Mouse (Mus musculus): ENCODE data around the gene Ccdc183. TPM values are rescaled to one million over a fixed set of nuclear protein-coding genes. Genes with fewer than 3 reads are reported as not detected.

The Ccdc183 gene
- polyA plus RNA-seq, 1 experiment from 2014 or later, result 0.18 TPM

- Histone ChIP-seq H3K4me1 (ENCODE audit: control insufficient read depth, insufficient read depth, low read length) (peaks cover 21% of the 10 kb centered on the region), H3K27ac (ENCODE audit: low read length) (no peak overlapping the region), H3K9me3 (ENCODE audit: control insufficient read depth, low read length) (no peaks in the 10 kb centered on the region), H3K4me3 (ENCODE audit: low read length) (no peak overlapping the region), H3K4me2 (ENCODE audit: low read depth, low read length) (no peak overlapping the region), H3K27me3 (replicated peaks; ENCODE audit: control insufficient read depth, insufficient read depth, low read length) (no peaks in the 10 kb centered on the region), H3K36me3 (ENCODE audit: control insufficient read depth, insufficient read depth, low read length) (peaks cover 34% of the 10 kb centered on the region), H3K9ac (ENCODE audit: low read depth, low read length) (no peak overlapping the region)
- no peak for ATAC-seq
- 74% methylated on average over 9 of the region's 9 CpGs for WGBS
Observed at GRCm38 (mm10) chr2:25561946-25562345, 55.5 kb downstream of the Ccdc183 start.

DNA sequence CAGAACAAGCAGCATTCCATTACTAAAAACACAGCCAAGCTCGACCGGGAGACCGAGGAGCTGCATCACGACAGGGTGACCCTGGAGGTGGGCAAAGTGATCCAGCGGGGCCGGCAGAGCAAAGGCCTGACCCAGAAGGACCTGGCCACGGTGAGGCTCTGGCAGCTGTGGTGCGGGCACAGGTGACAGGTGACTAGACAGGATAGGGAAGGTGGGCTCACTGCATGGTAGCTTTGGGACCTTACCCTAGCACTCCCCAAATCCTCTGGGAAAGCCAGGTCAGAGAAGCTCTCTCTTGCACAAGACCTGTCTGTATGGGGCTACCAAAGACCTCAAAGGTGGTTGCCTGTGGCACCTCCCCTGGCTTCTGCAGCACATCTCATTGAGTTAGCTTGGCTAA, 56.9 kb downstream of the Ccdc183 start:
- no peak overlapping the region for H3K4me3 ChIP-seq (ENCODE audit: low read length)
- H3K27ac ChIP-seq (ENCODE audit: low read length), result no peak overlapping the region
- peak; percentile 42 for ATAC-seq
- peaks cover 24% of the 10 kb centered on the region for H3K4me1 ChIP-seq (ENCODE audit: control insufficient read depth, insufficient read depth, low read length)
- H3K36me3 ChIP-seq (ENCODE audit: control insufficient read depth, insufficient read depth, low read length), result peaks cover 29% of the 10 kb centered on the region
- WGBS, result 93% methylated on average over 8 of the region's 8 CpGs
- no peak overlapping the region for H3K4me2 ChIP-seq (ENCODE audit: low read depth, low read length)
- no peaks in the 10 kb centered on the region for H3K9me3 ChIP-seq (ENCODE audit: control insufficient read depth, low read length)
- no peak overlapping the region for H3K9ac ChIP-seq (ENCODE audit: low read depth, low read length)
- H3K27me3 ChIP-seq (replicated peaks; ENCODE audit: control insufficient read depth, insufficient read depth, low read length), result no peaks in the 10 kb centered on the region

GRCm38 (mm10) chr2:25558774-25559173, 58.7 kb downstream of the Ccdc183 start:
- Histone ChIP-seq H3K9me3 (ENCODE audit: control insufficient read depth, low read length) (no peaks in the 10 kb centered on the region), H3K27me3 (replicated peaks; ENCODE audit: control insufficient read depth, insufficient read depth, low read length) (no peaks in the 10 kb centered on the region), H3K4me2 (ENCODE audit: low read depth, low read length) (peak overlapping the region; percentile 92), H3K36me3 (ENCODE audit: control insufficient read depth, insufficient read depth, low read length) (peaks cover 15% of the 10 kb centered on the region), H3K4me3 (ENCODE audit: low read length) (peak overlapping the region; percentile 96), H3K27ac (ENCODE audit: low read length) (peak overlapping the region; percentile 87; the same call in 1 of the 2 replicates), H3K4me1 (ENCODE audit: control insufficient read depth, insufficient read depth, low read length) (peaks cover 24% of the 10 kb centered on the region), H3K9ac (ENCODE audit: low read depth, low read length) (peak overlapping the region; percentile 95)
- WGBS, result 52% methylated on average over 6 of the region's 6 CpGs
- ATAC-seq, result no peak

Other genes with a start within 250 kb of the Ccdc183 start
- gene Sapcd2, start 245.4 kb downstream of the Ccdc183 start, polyA plus RNA-seq (2015; fragmentation: Nextera tagmentation; extraction: Ambion mirVana), result 56.7 and 66.4 TPM in 2 replicates
- gene Entpd2, start 221.8 kb downstream of the Ccdc183 start, polyA plus RNA-seq (2015; fragmentation: Nextera tagmentation; extraction: Ambion mirVana), result 23.7 and 27.4 TPM in 2 replicates
- 48.9 and 51.1 TPM in 2 replicates for gene Npdc1, start 218.3 kb downstream of the Ccdc183 start, polyA plus RNA-seq (2015; fragmentation: Nextera tagmentation; extraction: Ambion mirVana)
- gene Fut7, start 194.4 kb downstream of the Ccdc183 start, polyA plus RNA-seq (2015; fragmentation: Nextera tagmentation; extraction: Ambion mirVana), result 0.13 and 0.33 TPM in 2 replicates
- 2.1 and 2.8 TPM in 2 replicates for gene Abca2, start 189.0 kb downstream of the Ccdc183 start, polyA plus RNA-seq (2015; fragmentation: Nextera tagmentation; extraction: Ambion mirVana)
- 2.6 and 2.7 TPM in 2 replicates for gene Clic3, start 160.8 kb downstream of the Ccdc183 start, polyA plus RNA-seq (2015; fragmentation: Nextera tagmentation; extraction: Ambion mirVana)
- 31.5 and 37.4 TPM in 2 replicates for gene Paxx, start 156.6 kb downstream of the Ccdc183 start, polyA plus RNA-seq (2015; fragmentation: Nextera tagmentation; extraction: Ambion mirVana)
- 4.0 and 4.5 TPM in 2 replicates for gene Ptgds, start 147.6 kb downstream of the Ccdc183 start, polyA plus RNA-seq (2015; fragmentation: Nextera tagmentation; extraction: Ambion mirVana)
- 0.32 TPM in 1 of 2 replicates, not detected in the other for gene Lcn12, start 123.8 kb downstream of the Ccdc183 start, polyA plus RNA-seq (2015; fragmentation: Nextera tagmentation; extraction: Ambion mirVana)
- gene Fbxw5, start 116.9 kb downstream of the Ccdc183 start, polyA plus RNA-seq (2015; fragmentation: Nextera tagmentation; extraction: Ambion mirVana), result 70.2 and 71.9 TPM in 2 replicates
- gene C8g, start 116.0 kb downstream of the Ccdc183 start, polyA plus RNA-seq (2015; fragmentation: Nextera tagmentation; extraction: Ambion mirVana), result 6.8 and 8.5 TPM in 2 replicates
- 28.4 and 34.1 TPM in 2 replicates for gene Traf2, start 70.7 kb downstream of the Ccdc183 start, polyA plus RNA-seq (2015; fragmentation: Nextera tagmentation; extraction: Ambion mirVana)
- 343 and 364 TPM in 2 replicates for gene Edf1, start 59.8 kb downstream of the Ccdc183 start, polyA plus RNA-seq (2015; fragmentation: Nextera tagmentation; extraction: Ambion mirVana)
- gene Mamdc4, start 42.8 kb downstream of the Ccdc183 start, polyA plus RNA-seq (2015; fragmentation: Nextera tagmentation; extraction: Ambion mirVana), result 582 and 797 TPM in 2 replicates
- gene Phpt1, start 42.5 kb downstream of the Ccdc183 start, polyA plus RNA-seq (2015; fragmentation: Nextera tagmentation; extraction: Ambion mirVana), result 145 and 176 TPM in 2 replicates
- gene Ajm1, start 35.9 kb downstream of the Ccdc183 start, polyA plus RNA-seq (2015; fragmentation: Nextera tagmentation; extraction: Ambion mirVana), result 0.93 and 1.4 TPM in 2 replicates
- gene Rabl6, start 9.2 kb downstream of the Ccdc183 start, polyA plus RNA-seq (2015; fragmentation: Nextera tagmentation; extraction: Ambion mirVana), result 45.8 and 52.7 TPM in 2 replicates
- gene Tmem141, start 4.3 kb upstream of the Ccdc183 start, polyA plus RNA-seq (2015; fragmentation: Nextera tagmentation; extraction: Ambion mirVana), result 25.4 and 26.6 TPM in 2 replicates
- gene Fcna, start 10.4 kb upstream of the Ccdc183 start, polyA plus RNA-seq (2015; fragmentation: Nextera tagmentation; extraction: Ambion mirVana), result 6.6 and 7.1 TPM in 2 replicates
- gene Lcn8, start 35.4 kb upstream of the Ccdc183 start, polyA plus RNA-seq (2015; fragmentation: Nextera tagmentation; extraction: Ambion mirVana), result not detected in 2 replicates
- gene Lcn5, start 40.3 kb upstream of the Ccdc183 start, polyA plus RNA-seq (2015; fragmentation: Nextera tagmentation; extraction: Ambion mirVana), result not detected in 2 replicates
- not detected in 2 replicates for gene Lcn6, start 59.1 kb upstream of the Ccdc183 start, polyA plus RNA-seq (2015; fragmentation: Nextera tagmentation; extraction: Ambion mirVana)
- gene Lcn10, start 65.0 kb upstream of the Ccdc183 start, polyA plus RNA-seq (2015; fragmentation: Nextera tagmentation; extraction: Ambion mirVana), result not detected in 2 replicates
- gene Obp2a, start 82.4 kb upstream of the Ccdc183 start, polyA plus RNA-seq (2015; fragmentation: Nextera tagmentation; extraction: Ambion mirVana), result not detected in 2 replicates
- 82.8 and 94.2 TPM in 2 replicates for gene Bmyc, start 89.1 kb upstream of the Ccdc183 start, polyA plus RNA-seq (2015; fragmentation: Nextera tagmentation; extraction: Ambion mirVana)
- not detected in 2 replicates for gene Obp2b, start 119.3 kb upstream of the Ccdc183 start, polyA plus RNA-seq (2015; fragmentation: Nextera tagmentation; extraction: Ambion mirVana)
- gene Lcn3, start 147.9 kb upstream of the Ccdc183 start, polyA plus RNA-seq (2015; fragmentation: Nextera tagmentation; extraction: Ambion mirVana), result not detected in 2 replicates
- gene Lcn11, start 159.3 kb upstream of the Ccdc183 start, polyA plus RNA-seq (2015; fragmentation: Nextera tagmentation; extraction: Ambion mirVana), result not detected in 2 replicates
- not detected in 2 replicates for gene Gm13539, start 164.6 kb upstream of the Ccdc183 start, polyA plus RNA-seq (2015; fragmentation: Nextera tagmentation; extraction: Ambion mirVana)
- gene Glt6d1, start 198.2 kb upstream of the Ccdc183 start, polyA plus RNA-seq (2015; fragmentation: Nextera tagmentation; extraction: Ambion mirVana), result not detected in 2 replicates
- not detected in 2 replicates for gene Lcn9, start 205.5 kb upstream of the Ccdc183 start, polyA plus RNA-seq (2015; fragmentation: Nextera tagmentation; extraction: Ambion mirVana)
- gene Sohlh1, start 229.6 kb upstream of the Ccdc183 start, polyA plus RNA-seq (2015; fragmentation: Nextera tagmentation; extraction: Ambion mirVana), result not detected in 2 replicates
- 0.31 and 0.54 TPM in 2 replicates for gene Kcnt1, start 246.1 kb upstream of the Ccdc183 start, polyA plus RNA-seq (2015; fragmentation: Nextera tagmentation; extraction: Ambion mirVana)